Mouse (Mus musculus) c-Kit-positive CD71-positive TER-119-positive erythroid progenitor cells, embryonic 14.5 days (primary cell): Measurements from ENCODE around the gene Slc12a9.

Experiments
- DNase-seq: peaks from one replicate; pipeline ENCODE4 v3.0.0-alpha.2; 2013; ENCODE audit warnings: low spot score

Slc12a9 gene

GRCm38 (mm10) chr5:137308356-137308755, 25.0 kb downstream of the Slc12a9 start:
- DNase-seq: no peak

- peak; percentile 91 for DNase-seq
Measured at GRCm38 (mm10) chr5:137307071-137307912, 26.1 kb downstream of the Slc12a9 start, which contains the start of gene Srrt. Gene Srrt, minus strand, starts transcription at chr5:137307674.

DNA sequence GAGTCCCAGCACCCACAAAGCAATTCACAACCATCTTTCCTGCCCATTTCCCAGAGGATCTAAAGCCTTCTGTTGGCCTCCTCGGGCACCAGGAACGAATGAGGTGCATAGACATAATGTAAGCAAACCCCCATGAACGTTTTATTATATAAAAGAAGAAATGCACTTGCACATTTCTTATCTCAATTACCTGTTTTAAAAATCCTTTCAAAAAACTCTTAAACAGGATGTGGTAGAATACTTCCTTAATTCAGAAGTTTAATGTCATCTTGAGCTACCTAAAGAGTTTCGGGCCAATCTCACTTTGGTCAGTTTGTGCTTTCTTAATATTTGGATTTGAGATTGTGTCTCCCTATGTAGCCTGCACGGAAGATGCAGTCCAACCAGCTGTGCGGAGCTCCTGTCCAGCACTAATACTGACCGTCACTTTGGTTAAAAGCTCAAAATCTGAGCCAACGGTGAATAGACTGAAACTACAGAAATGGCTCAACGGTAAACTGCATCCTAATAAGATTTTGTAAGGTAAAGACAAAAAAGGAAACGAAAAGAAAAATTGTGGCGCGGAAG, 26.9 kb downstream of the Slc12a9 start:
- no peak for DNase-seq

- DNase-seq: no peak
Measured at GRCm38 (mm10) chr5:137305822-137306221, 27.6 kb downstream of the Slc12a9 start.

GRCm38 (mm10) chr5:137304816-137305215, 28.6 kb downstream of the Slc12a9 start:
- DNase-seq: no peak

- no peak for DNase-seq
Measured at GRCm38 (mm10) chr5:137304165-137304564, 29.2 kb downstream of the Slc12a9 start.

DNA sequence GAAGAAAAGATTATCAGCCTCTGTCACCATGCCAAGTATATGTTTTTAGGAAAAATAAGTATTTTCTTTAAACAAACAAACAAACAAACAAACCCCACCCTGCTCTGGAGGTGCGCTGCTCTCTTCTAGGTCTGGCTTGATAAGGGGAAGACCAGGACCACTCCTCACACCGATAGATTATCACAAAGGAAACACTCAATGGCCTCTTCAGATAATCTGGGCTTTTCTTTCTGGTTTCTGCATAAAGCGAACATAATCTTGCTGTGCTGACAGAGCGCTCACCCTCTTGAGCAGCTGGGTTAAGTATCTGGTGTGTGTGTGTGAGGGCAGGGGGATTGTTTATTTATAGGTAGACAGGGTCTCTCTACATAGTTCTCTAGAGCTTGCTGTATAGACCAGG, 29.8 kb downstream of the Slc12a9 start:
- DNase-seq: no peak

- no peak for DNase-seq
Measured at GRCm38 (mm10) chr5:137301253-137301652, 32.1 kb downstream of the Slc12a9 start.

- no peak for DNase-seq
Measured at GRCm38 (mm10) chr5:137299240-137299639, 34.2 kb downstream of the Slc12a9 start.

DNA sequence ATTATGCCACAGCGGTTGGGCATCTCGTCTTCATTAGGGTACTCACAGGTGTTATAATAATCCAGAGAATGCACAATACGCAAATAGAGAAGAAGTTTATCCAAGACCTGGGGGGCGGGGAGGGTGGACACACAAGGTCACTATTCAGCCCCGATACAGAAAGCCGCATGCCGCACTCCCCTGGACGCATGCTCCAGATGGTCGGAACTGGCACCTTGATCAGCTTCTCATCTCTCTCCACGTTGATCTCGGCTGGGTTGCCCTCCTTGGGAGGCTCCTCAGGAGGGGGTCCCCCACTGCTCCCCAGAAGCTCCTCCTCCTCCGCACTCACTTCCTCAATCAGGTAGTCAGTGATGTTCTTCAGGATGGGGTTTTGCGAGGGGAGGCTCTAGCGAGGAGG, 36.3 kb downstream of the Slc12a9 start:
- no peak for DNase-seq

GRCm38 (mm10) chr5:137295712-137296111, 37.7 kb downstream of the Slc12a9 start:
- no peak for DNase-seq

DNA sequence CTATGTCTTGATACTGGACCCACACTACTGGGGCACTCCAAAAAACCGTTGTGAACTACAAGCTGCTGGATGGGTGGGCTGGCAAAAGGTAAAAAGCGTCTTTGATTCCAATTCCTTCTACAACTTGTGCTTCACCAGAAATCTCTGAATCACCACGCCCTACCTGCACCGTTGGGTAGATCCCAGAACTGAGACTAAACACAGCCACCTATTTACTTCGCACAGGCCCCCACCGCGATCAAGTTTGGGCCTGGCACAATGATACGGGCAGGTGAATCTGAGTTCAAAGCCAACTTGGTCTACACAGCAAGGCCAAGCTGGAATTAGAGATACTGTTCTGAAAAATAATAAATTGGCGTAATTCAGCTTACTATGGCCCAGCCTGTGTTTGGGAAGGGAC, 38.1 kb downstream of the Slc12a9 start:
- no peak for DNase-seq

- no peak for DNase-seq
Measured at GRCm38 (mm10) chr5:137294744-137295093, 38.7 kb downstream of the Slc12a9 start.

DNA sequence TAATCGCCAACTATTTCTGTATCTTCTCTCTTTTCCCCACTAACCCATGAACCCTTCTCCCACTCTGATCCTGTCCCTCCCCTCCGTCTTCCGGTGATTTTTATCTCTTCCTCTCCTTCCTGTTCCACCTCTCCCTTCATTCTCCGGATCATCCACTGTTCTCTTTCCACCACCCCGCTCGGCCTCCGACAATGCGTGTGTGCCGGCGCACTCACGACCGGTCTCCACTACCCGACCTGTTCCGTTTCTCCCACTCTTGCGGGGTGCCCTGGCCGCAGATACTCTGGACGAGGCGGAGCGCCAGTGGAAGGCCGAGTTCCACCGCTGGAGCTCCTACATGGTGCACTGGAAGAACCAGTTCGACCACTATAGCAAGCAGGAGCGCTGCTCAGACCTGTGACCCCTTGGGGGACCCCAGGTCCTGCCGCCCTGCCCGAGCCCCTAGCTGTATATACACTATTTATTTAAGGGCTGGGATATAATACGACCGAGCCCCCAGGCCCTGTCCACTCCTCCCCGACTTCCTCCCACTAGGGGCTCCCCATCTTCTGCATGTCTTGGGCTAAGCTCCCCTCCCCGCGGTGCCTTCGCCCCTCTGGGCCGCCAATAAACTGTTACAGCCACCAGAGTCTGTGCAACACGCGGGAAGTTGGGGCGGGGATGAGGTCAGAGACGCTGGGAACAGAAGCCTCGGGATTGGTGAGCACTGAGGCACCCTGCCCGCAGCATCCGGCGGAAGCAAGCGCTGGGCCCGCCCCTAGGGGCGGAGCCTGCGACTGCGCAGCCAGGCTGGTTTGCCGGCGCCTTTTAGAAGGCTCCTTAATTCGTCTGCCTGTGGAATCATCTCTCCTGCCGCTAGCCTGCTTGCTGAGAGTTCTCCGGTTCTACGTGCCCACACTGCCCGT, 39.3 kb downstream of the Slc12a9 start, which contains the start of gene Ufsp1:
Gene Ufsp1, plus strand, starts transcription at position 791 of the 905 bp plus-strand sequence.
- DNase-seq: peak; percentile 92

DNA sequence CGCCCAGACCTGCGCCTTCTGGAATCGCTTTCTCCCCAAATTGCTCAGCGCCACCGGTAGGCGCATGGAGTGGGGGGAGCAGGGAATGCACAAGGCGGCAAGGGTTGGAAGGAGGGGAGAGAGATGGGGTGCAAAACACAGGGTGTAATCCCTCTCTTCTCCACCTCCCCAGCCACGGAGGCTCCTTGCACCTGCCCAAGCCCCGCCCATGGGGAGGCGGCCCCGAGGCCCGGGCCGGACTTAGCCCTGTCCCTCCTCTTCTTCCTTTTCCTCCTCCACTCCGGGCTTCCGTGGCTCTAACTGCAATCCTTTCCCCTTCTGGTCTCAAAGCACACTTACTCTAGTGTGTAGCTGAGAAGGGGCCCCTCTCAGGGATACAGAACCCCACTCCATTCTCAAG, 40.1 kb downstream of the Slc12a9 start:
- peak; percentile 79 for DNase-seq

DNA sequence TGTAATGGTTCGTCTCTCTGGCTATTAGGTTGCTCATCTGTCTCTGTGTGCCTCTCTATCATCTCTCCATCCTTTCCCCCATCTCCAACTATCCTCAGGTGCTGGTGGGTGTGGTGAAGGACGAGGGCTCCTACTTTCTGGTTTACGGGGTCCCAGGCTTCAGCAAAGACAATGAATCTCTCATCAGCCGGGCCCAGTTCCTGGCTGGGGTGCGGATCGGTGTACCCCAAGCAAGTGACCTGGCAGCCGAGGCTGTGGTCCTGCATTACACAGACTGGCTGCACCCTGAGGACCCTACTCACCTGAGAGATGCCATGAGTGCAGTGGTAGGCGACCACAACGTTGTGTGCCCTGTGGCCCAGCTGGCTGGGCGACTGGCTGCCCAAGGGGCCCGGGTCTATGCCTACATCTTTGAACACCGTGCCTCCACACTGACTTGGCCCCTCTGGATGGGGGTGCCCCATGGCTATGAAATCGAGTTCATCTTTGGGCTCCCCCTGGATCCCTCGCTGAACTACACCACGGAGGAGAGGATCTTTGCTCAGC, 41.9 kb downstream of the Slc12a9 start:
- no peak for DNase-seq

GRCm38 (mm10) chr5:137290677-137291076, 42.7 kb downstream of the Slc12a9 start:
- DNase-seq: peak; percentile 83

DNA sequence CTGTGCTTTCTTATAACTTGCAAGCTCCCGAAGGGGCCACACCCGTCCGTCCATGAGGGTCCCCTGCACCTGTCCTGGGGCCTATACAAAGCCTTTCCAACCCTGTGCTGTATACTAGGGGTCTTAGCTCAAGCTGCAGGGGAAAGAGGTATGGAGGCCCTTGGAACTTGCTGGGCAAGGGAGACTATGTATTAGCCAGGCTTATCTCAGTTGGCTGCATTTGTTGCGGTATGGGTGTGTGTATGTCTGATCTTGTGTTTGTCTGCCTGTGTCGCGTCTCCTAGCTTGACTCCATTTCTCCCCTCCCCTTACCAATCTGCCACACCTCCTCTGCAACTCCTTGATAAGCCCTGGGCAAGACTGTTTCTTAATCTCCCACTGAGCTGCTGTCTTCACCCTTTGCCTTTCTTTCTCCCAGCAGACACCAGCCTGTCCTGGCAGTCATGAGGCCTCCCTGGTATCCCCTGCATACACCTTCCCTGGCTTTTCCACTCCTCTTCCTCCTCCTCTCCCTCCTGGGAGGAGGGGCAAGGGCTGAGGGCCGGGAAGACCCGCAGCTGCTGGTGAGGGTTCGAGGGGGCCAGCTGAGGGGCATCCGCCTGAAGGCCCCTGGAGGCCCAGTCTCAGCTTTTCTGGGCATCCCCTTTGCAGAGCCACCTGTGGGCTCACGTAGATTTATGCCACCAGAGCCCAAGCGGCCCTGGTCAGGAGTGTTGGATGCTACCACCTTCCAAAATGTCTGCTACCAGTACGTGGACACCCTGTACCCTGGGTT, 43.6 kb downstream of the Slc12a9 start:
- DNase-seq: peak; percentile 96

DNA sequence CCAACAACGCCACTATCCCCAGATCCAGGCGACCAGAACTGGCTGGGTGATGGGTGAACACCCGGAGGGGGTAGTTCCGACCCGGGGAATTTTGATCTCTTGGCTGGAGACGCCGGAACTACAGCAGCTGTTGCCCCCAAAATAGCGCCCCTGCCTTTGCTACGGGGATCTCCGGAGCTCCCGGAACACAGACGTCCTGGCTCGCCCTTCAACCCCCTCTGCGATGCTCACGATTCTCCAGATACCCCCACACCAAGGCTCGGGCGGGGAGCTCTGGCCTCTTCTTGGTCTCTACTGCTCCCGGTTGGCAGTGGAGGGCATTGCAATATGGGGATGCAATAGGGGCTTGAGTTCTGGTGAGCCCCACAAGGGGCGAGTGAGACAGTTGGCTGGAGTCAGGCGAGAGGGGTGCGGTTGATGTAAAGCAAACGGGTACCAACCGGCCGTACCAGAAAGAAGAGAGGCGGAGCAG, 44.4 kb downstream of the Slc12a9 start:
- DNase-seq: peak; percentile 68

DNA sequence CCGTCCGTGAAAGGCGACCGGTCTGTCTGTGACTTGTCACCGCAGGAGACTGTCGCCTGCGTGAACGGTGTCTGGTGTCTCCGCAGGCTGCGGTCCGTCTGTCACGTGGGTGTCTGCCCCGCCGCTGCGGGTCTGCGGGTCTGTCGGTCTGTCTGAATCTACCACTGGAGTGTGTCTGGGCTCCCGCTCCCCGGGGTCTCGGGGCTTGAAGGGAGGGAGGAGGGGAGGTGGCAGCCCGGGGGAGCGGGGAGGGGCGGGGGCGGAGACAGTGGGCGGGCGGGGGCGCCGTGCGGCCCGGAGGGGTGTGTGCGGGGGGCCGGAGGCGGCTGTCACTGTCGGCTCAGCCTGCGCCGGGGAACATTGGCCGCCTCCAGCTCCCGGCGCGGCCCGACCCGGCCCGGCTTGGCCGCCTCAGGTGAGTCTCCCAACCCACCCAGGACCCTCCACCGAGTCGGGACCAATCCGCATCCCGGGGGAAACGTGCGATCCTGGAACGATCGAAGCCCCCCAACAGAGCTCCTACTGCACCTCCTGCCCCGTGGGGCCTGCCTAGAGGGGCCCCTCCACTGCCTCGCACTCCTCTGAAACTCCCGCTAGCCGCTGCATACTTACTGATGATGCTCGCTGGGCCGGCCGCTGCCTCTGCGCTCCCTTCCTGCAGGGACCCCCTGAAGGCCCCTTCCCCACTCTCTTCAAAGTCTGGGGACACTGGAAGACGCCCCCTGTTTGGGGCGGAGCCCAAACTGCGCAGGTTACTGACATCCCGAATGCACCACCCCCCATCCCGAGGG, 45.2 kb downstream of the Slc12a9 start:
- DNase-seq: no peak
